Comparison of ENCODE assay signal across 15 mouse cellular contexts in genomic region chr17:48569656-48570055, GRCm38 (mm10).
"Had no signal": no experiment of that assay in that cellular context is flagged by ENCODE, and none has a peak within 500 bp of the region (broad histone marks: within the 10 kb centered on the region; RNA-seq: fewer than 3 reads in every experiment).

No protein-coding gene starts in this region.

- H3K27ac ChIP-seq: midbrain, embryonic 10.5 days; midbrain, embryonic 12.5 days; neural tube, embryonic 12.5 days; stomach, embryonic 15.5 days; stomach, postnatal 0 days had no signal

- ATAC-seq: midbrain, embryonic 16.5 days had no signal

- H3K36me3 ChIP-seq: midbrain, embryonic 10.5 days; midbrain, embryonic 12.5 days; neural tube, embryonic 12.5 days; stomach, embryonic 15.5 days had no signal

- H3K27me3 ChIP-seq: midbrain, embryonic 12.5 days; neural tube, embryonic 12.5 days; stomach, embryonic 15.5 days had no signal

- H3K9me3 ChIP-seq: midbrain, embryonic 10.5 days; midbrain, embryonic 12.5 days; neural tube, embryonic 12.5 days; stomach, embryonic 15.5 days had no signal

- H3K9ac ChIP-seq: lung, embryonic 14.5 days; midbrain, embryonic 12.5 days; neural tube, embryonic 12.5 days; stomach, embryonic 15.5 days had no signal

- H3K4me2 ChIP-seq: lung, embryonic 14.5 days; midbrain, embryonic 12.5 days; neural tube, embryonic 12.5 days; stomach, embryonic 15.5 days had no signal

- H3K4me1 ChIP-seq: midbrain, embryonic 10.5 days; midbrain, embryonic 12.5 days; neural tube, embryonic 12.5 days; stomach, embryonic 15.5 days had no signal

- DNase-seq: lung, adult 18-20 months; lung, embryonic 14.5 days; lung, postnatal 10 days; lung, postnatal 4 days; midbrain, embryonic 14.5 days; right cerebral cortex, postnatal 25 days; right cerebral cortex, postnatal 4 days; thymus, adult 2 months; thymus, postnatal 25 days had no signal

- H3K4me3 ChIP-seq: midbrain, embryonic 10.5 days; midbrain, embryonic 12.5 days; neural tube, embryonic 12.5 days; stomach, embryonic 15.5 days had no signal
